Mouse (Mus musculus) embryonic fibroblast, embryonic 13.5 days (primary cell): ENCODE data around the gene Tnip2.

Source experiments
- CTCF ChIP-seq: IDR thresholded peaks from 2 replicates; pipeline ENCODE4 v1.5.1; 2011; ENCODE audit warnings: mild to moderate bottlenecking, control low read depth, low read length, moderate library complexity, borderline replicate concordance; ENCODE audit not compliant: insufficient read depth
- POLR2A ChIP-seq: IDR thresholded peaks from 2 replicates; pipeline ENCODE4 v1.6.1; 2011; ENCODE audit warnings: low read depth, mild to moderate bottlenecking, control low read depth, low read length, moderate library complexity

GRCm38 (mm10) chr5:34530687-34531086 lies 16.9 kb upstream of the Tnip2 start:
- no peak for TF ChIP-seq CTCF
- no peak for TF ChIP-seq POLR2A
